Mouse (Mus musculus) adrenal gland, postnatal 14 days (tissue): ENCODE data around the gene Apof. TPM values are rescaled to one million over a fixed set of nuclear protein-coding genes. Genes with fewer than 3 reads are reported as not detected.

Source experiments
- DNase-seq: peaks from one replicate; pipeline ENCODE4 v3.0.0; 2021; ENCODE audit warnings: mixed read lengths
- long read RNA-seq, 2 experiments: library from polyadenylated mRNA; stranded (forward); transcript quantifications; one replicate each; pipeline ENCODE4 v2.0.0; 2021
- total RNA-seq: library from RNA; stranded (reverse); gene quantifications from 2 replicates; pipeline ENCODE4 v1.2.3, GENCODE M21; 2021

The Apof gene
- 10.4 and 138 TPM in 2 replicates for total RNA-seq
- long read RNA-seq, experiment 1, transcript Apof-201 (2 exons, 1,258 nt): major isoform, 7 of 9 reads
- long read RNA-seq, experiment 1, partial matches to known transcripts: 2 of 9 reads
- long read RNA-seq, experiment 1, other reads (novel, unspliced or antisense): 0 of 9 reads
- long read RNA-seq, experiment 2, transcript Apof-201 (2 exons, 1,258 nt): major isoform, 105 of 108 reads
- long read RNA-seq, experiment 2, partial matches to known transcripts: 3 of 108 reads
- long read RNA-seq, experiment 2, other reads (novel, unspliced or antisense): 0 of 108 reads

DNA sequence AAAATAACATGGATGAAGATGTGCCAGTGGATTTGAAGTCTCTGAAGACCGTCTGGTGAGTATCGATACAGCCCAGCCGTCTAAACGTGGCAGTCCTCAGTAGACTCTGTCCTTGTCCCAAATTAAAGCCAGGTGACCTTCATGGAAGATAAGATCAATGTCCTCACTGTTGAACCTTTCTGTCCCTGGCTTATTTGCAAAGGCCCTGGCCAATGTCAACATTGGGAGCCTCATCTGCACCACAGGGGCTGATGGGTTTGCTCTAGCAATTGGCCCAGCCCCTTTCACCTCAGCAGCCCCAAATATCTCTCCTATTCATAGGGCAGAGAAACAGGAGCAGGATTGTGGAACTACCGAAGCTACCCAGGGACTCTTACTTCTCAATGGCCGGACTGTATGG lies at the start of gene Apof:
TSS of gene Apof (plus strand) at position 301 of the 400 bp plus-strand sequence.
- DNase-seq: peak; percentile 47

DNA sequence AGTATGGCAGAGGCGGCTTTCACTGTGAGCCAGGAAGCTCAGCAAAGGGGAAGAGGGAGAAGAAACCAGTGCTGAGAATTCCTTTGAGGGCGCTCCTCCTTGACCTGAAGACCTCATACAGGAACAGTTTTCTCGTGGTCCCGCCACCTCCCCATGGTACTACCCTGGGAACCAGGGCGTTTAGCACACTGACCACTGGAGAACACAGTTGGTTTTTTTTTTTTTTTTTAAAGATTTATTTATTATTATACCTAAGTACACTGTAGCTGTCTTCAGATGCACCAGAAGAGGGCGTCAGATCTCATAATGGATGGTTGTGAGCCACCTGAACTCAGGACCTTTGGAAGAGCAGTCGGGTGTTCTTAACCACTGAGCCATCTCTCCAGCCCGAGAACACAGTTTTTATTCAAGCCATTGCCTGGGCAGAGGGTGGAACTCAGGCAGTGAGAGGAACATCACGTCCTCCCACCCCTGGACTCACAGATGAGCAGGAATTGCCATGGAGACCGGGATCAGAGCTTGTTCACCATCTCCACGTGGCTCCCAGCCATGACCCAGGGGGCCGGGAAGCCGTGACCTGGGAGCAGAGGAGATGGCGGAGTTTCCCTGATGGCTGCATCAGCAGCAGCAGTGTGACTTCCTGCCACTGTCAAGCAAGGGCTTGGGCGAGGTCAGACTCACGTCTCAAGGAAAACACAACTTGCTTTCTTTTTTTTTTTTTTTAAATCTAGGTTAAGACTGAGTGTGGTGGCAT lies 46.8 kb upstream of the Apof start:
- DNase-seq: peak; percentile 39

DNA sequence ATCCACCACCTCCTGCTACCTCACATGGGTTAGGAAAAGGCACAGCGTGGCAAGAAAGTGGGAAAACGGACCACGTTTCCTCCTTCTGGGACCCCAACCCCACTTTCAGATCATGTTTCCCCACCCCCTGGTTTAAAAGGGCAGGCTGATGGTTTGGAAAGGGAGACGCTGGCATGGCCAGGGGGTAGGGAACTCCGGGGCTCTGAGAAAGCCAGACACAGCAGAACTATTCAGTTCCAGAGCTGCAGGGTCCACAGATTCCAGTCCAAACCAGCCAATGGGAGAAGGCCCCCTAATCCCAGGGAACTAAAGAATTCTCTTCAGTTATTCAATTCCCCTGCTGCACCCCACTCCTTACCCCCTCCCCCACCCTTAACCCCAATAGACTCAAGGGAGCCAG lies 43.4 kb upstream of the Apof start:
- DNase-seq: no peak

GRCm38 (mm10) chr10:128225538-128225937 lies 42.9 kb upstream of the Apof start, which contains the start of gene Mip:
TSS of gene Mip (plus strand) at chr10:128225838.
- DNase-seq: no peak

GRCm38 (mm10) chr10:128227592-128227991 lies 40.9 kb upstream of the Apof start:
- DNase-seq: no peak

GRCm38 (mm10) chr10:128228009-128228408 lies 40.5 kb upstream of the Apof start:
- no peak for DNase-seq

DNA sequence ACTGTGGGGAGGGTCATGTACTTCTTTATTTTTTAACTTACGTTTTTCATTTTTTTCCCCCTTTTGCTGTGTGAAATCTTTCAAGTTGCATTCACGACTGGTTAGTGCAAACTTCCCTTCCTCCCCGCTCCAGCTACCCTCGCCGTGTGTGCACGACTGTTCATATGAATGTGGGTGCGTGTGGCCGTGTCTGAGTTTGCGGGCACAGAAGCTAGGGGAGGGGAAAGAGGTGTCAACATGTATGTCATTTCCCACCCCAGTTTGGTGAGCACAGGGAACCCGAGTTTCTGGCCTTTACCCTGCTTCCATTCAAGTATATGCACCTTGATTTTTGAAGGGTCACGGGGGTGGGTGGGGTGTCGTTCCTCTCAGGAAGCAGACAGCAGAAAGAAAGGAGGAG lies 37.9 kb upstream of the Apof start:
- DNase-seq: no peak

GRCm38 (mm10) chr10:128231146-128231545 lies 37.3 kb upstream of the Apof start:
- no peak for DNase-seq

DNA sequence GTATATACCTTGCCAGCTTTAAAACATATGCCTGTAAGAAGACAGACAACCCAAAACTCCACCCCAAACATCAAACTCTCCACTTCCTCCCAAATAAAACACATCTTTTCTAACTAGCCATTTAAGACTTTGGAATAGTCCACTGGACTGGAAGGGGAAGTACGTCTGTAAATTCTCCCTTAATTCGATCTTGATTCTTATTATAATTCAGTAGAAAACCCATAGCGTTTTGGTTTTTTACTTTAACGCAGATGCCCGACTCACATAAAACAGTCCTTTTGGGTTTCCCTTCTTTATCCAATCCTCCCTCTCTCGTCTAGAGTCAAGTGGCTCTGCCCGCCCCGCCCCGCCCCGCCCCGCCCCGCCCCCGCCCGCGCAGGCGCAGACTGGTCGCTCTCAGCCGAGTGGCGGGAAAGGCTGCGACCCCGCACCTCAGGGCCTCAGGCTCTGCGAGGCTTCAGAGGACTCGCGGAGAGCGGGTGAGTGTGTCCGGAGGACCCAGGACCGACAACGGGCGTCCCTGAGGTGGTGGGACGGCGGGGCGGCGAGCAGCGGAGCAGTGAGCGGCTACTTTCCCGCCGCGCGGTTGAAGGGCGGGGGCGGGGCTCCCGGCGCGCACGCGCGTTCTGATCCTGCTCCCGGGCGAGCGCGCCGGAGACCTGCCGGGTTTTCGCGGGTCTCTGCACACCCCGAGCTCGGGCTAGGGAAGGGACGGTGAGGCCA lies 36.6 kb upstream of the Apof start, which contains the start of gene Timeless:
TSS of gene Timeless (plus strand) at position 369 of the 723 bp plus-strand sequence.
- peak; percentile 92 for DNase-seq

DNA sequence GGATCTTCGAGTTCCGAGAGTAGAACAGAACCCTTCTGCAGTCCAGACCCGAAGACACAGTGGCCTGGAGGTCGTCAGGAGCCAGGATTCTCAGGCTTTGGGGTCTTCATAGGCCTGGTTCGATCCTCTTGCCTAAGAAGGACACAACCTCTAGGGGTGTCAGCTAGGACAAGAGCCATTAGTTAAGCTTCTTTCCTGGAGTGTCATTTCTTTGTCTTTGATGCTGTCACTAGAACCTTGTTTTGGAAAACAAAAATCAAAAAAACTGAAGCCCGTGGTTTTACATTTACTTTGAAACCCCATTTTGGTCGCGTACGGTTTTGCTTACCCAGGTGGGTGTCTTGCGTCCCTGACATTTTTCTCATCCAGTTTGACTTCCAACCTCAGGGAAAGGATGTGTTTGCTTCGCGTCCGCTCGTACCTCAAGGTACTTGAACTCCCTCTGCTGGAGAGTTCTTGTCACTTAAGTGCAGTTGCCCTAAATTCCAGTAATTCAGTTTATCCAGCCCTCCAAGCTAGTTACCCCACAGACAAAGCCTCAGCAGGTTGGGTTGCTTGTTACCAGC lies 36.0 kb upstream of the Apof start:
- DNase-seq: peak; percentile 64

- DNase-seq: no peak
Observed at GRCm38 (mm10) chr10:128236321-128236720, 32.1 kb upstream of the Apof start.

GRCm38 (mm10) chr10:128237807-128238480 lies 30.5 kb upstream of the Apof start:
- peak; percentile 34 for DNase-seq

DNA sequence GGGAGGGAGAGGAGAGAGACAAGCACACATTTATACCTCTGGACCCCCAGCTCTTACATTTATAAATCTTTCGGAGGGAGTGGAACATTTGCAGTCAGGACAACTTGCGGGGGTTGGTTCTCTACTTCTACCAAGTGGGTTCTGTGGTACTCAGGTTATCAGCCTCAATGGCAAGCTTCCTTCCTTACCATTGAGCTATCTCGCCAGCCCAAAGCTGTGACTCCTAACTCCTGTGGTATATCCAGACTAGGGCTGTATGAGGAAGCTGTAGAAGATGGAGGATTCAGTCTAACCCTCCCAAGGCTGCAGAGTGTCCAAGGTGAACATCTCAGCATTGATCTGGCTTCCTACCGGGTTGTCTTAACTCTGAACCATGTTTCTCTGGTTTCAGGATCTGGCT lies 29.3 kb upstream of the Apof start:
- no peak for DNase-seq

DNA sequence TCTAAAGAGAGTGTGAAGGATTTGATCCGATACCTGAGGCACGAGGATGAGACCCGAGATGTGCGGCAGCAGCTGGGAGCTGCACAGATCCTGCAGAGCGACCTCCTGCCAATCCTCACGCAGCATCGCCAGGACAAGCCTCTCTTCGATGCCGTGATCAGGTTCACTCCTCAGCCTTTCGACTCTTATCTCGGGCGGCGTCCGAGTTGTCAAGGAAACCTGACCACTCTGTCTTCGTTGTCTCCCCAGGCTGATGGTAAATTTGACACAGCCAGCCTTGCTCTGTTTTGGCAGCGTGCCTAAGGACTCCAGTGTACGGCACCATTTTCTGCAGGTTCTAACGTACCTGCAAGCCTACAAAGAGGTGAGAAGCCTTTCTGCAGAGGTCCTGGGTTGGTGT lies 28.3 kb upstream of the Apof start:
- no peak for DNase-seq

- no peak for DNase-seq
Observed at GRCm38 (mm10) chr10:128243252-128243651, 25.2 kb upstream of the Apof start.

DNA sequence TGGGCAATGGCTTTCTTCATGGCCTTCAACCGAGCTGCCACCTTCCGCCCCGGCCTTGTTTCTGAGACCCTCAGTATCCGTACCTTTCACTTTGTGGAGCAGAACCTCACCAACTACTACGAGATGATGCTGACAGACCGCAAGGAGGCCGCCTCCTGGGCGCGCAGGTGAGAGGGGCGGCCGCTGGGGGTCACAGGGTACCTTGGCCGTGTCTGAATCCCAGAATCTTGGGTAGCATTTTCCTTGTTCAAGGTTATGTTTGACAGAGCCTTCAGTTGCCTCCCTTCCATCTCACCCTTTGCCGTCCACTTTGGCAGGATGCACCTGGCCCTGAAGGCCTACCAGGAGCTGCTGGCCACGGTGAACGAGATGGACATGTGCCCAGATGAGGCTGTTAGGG lies 24.4 kb upstream of the Apof start:
- DNase-seq: no peak

DNA sequence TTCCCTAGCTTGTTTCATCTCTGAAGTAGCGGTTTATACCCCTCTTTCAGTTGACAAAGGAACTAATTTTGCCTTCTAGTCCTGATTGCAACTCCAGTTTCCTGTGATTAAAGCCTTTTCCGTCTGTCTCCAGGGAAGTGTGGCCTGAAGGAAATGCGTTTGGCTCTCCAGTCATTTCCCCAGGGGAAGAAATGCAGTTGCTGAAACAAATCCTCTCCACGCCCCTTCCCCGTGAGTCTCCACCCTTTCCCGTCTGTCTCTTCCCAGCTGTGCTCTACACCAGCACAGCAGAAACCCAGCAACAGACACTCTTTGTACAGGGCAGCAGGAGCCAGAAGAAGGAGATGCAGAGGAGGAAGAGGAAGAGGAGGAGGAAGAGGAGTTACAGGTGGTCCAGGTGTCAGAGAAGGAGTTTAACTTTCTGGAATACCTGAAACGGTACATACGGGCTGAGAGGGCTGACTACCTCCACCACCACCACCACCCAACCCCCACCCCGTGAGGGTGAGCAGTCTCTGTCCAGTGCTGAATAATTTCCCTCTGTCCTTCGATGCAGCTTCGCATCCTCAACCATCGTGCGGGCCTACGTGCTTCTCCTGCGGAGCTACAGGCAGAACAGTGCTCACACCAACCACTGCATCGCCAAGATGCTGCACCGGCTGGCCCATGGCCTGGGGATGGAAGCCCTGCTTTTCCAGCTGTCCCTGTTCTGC lies 21.3 kb upstream of the Apof start:
- peak; percentile 60 for DNase-seq

DNA sequence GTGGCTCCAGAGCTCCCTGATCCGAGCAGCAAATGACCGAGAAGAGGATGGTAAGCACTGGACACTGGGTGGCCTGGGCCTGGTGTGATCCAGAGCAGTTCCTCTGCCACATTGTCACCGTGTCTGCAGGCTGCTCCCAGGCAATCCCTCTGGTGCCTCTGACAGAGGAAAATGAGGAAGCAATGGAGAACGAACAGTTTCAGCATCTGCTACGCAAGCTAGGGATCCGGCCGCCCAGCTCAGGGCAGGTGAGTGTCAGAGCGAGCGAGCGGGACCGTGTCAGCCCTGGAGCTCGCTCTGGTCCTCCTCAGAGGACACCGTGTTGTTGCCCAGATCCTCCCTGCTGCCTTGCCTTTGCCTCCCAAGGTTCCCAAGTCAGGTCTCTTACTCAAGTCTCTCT lies 17.9 kb upstream of the Apof start:
- no peak for DNase-seq

DNA sequence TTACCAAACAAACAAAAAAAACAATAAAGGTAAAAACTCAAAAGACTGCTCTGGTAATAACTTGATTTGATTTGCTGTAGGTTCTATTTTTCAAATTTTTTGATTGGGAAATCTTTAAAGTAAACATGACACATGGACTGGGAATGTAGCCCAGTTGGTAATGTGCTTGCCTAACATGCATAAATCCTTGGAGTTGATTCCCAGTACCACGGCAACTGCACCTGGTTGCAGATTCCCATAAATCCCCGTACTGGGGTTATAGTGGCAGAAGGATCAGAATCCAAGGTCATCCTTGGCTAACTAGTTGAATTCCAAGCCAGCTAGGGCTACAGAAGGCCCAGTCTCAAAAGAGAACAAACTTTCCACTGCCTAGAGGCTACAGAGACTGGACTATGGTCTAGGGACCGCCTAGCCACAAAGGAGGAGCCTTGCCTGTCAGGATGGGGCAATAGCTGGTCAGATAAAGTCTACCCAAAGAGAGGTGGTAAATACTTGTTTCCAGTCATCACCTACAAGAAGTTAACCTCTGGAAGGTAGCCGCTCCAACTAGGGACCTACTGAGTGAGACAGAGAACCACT lies 14.7 kb upstream of the Apof start, which contains the start of gene Apon:
TSS of gene Apon (plus strand) at position 420 of the 579 bp plus-strand sequence.
- DNase-seq: peak; percentile 46

DNA sequence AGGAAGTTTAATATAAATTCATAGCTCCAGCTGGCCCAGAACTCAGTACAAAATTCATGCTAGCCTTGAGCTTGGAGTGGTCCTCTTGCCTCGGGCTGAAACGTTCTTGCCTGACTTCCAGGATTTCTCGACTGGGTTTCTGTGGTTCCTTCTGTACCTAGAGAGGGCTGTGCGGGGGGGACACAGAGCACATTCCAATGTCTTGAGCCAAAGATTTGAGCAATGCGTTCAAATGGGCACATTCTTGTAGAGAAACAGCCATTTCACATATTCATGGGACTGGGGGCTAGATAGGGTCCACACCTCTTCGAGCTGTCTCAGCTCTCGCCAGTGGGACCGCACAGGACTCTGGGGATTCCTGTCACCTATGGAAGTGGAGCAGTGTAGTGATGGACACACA lies 12.5 kb upstream of the Apof start:
- DNase-seq: no peak

GRCm38 (mm10) chr10:128256328-128256727 lies 12.1 kb upstream of the Apof start:
- no peak for DNase-seq
